Mouse (Mus musculus): ENCODE measurements around the gene Cd200r1. TPM values are rescaled to one million over a fixed set of nuclear protein-coding genes. Genes with fewer than 3 reads are reported as not detected.
"Not testable (repeated sequence)": the region's sequence is repeated elsewhere in the genome, so short reads cannot be mapped to it uniquely, and the experiment has no call there.

Gene Cd200r1
- polyA plus RNA-seq, 1 experiment from 2014 or later, result 1.6 TPM

GRCm38 (mm10) chr16:44767506-44767905, 2.0 kb downstream of the Cd200r1 start:
- 78% methylated on average over 7 of the region's 7 CpGs for WGBS
- Histone ChIP-seq H3K4me1 (no peaks in the 10 kb centered on the region), H3K4me2 (replicated peaks) (no peak overlapping the region), H3K4me3 (replicated peaks) (no peak overlapping the region), H3K27ac (replicated peaks) (no peak overlapping the region), H3K27me3 (no peaks in the 10 kb centered on the region), H3K36me3 (no peaks in the 10 kb centered on the region), H3K9me3 (replicated peaks) (no peaks in the 10 kb centered on the region), H3K9ac (no peak overlapping the region)
- ATAC-seq (ENCODE audit: insufficient number of reproducible peaks, low FRiP score, low TSS enrichment, low read depth), result no peak

GRCm38 (mm10) chr16:44767967-44768366, 2.4 kb downstream of the Cd200r1 start:
- Histone ChIP-seq H3K4me1 (no peaks in the 10 kb centered on the region), H3K4me2 (replicated peaks) (no peak overlapping the region), H3K9ac (no peak overlapping the region), H3K36me3 (no peaks in the 10 kb centered on the region), H3K27ac (replicated peaks) (no peak overlapping the region), H3K9me3 (replicated peaks) (no peaks in the 10 kb centered on the region), H3K27me3 (no peaks in the 10 kb centered on the region), H3K4me3 (replicated peaks) (no peak overlapping the region)
- no peak for ATAC-seq (ENCODE audit: insufficient number of reproducible peaks, low FRiP score, low TSS enrichment, low read depth)
- 45% methylated on average over 2 of the region's 2 CpGs for WGBS

- Histone ChIP-seq H3K4me1 (no peaks in the 10 kb centered on the region), H3K9me3 (replicated peaks) (no peaks in the 10 kb centered on the region), H3K27ac (replicated peaks) (no peak overlapping the region), H3K9ac (no peak overlapping the region), H3K36me3 (no peaks in the 10 kb centered on the region), H3K4me3 (replicated peaks) (no peak overlapping the region), H3K4me2 (replicated peaks) (no peak overlapping the region), H3K27me3 (no peaks in the 10 kb centered on the region)
- WGBS, result 72% methylated on average over 6 of the region's 6 CpGs
- no peak for ATAC-seq (ENCODE audit: insufficient number of reproducible peaks, low FRiP score, low TSS enrichment, low read depth)
Observed at GRCm38 (mm10) chr16:44772577-44772976, 7.0 kb downstream of the Cd200r1 start.

- Histone ChIP-seq H3K9me3 (replicated peaks) (no peaks in the 10 kb centered on the region), H3K27ac (replicated peaks) (no peak overlapping the region), H3K27me3 (no peaks in the 10 kb centered on the region), H3K4me2 (replicated peaks) (no peak overlapping the region), H3K4me3 (replicated peaks) (no peak overlapping the region), H3K9ac (no peak overlapping the region), H3K4me1 (no peaks in the 10 kb centered on the region), H3K36me3 (no peaks in the 10 kb centered on the region)
- ATAC-seq (ENCODE audit: insufficient number of reproducible peaks, low FRiP score, low TSS enrichment, low read depth), result no peak
- WGBS, result 84% methylated on average over 3 of the region's 3 CpGs
Observed at GRCm38 (mm10) chr16:44773673-44774072, 8.1 kb downstream of the Cd200r1 start.

GRCm38 (mm10) chr16:44774201-44774600, 8.7 kb downstream of the Cd200r1 start:
- H3K27ac ChIP-seq (replicated peaks), result no peak overlapping the region
- H3K4me1 ChIP-seq, result no peaks in the 10 kb centered on the region
- no peak overlapping the region for H3K4me3 ChIP-seq (replicated peaks)
- H3K9me3 ChIP-seq (replicated peaks), result no peaks in the 10 kb centered on the region
- no peaks in the 10 kb centered on the region for H3K36me3 ChIP-seq
- H3K27me3 ChIP-seq, result no peaks in the 10 kb centered on the region
- no peak overlapping the region for H3K4me2 ChIP-seq (replicated peaks)
- 90% methylated on average over 6 of the region's 6 CpGs for WGBS
- no peak for ATAC-seq (ENCODE audit: insufficient number of reproducible peaks, low FRiP score, low TSS enrichment, low read depth)
- H3K9ac ChIP-seq, result no peak overlapping the region

GRCm38 (mm10) chr16:44778538-44779147, 13.1 kb downstream of the Cd200r1 start:
- Histone ChIP-seq H3K9me3 (replicated peaks) (no peaks in the 10 kb centered on the region), H3K4me1 (no peaks in the 10 kb centered on the region), H3K27me3 (no peaks in the 10 kb centered on the region), H3K27ac (replicated peaks) (no peak overlapping the region), H3K4me2 (replicated peaks) (no peak overlapping the region), H3K9ac (no peak overlapping the region), H3K36me3 (no peaks in the 10 kb centered on the region), H3K4me3 (replicated peaks) (no peak overlapping the region)
- no peak for ATAC-seq (ENCODE audit: insufficient number of reproducible peaks, low FRiP score, low TSS enrichment, low read depth)
- 72% methylated on average over 17 of the region's 17 CpGs for WGBS

- 84% methylated on average over 5 of the region's 5 CpGs for WGBS
- ATAC-seq (ENCODE audit: insufficient number of reproducible peaks, low FRiP score, low TSS enrichment, low read depth), result no peak
- no peaks in the 10 kb centered on the region for H3K27me3 ChIP-seq
Observed at GRCm38 (mm10) chr16:44779494-44779893, 14.0 kb downstream of the Cd200r1 start.

GRCm38 (mm10) chr16:44780751-44781150, 15.2 kb downstream of the Cd200r1 start:
- H3K27ac ChIP-seq (replicated peaks), result no peak overlapping the region
- ATAC-seq (ENCODE audit: insufficient number of reproducible peaks, low FRiP score, low TSS enrichment, low read depth), result no peak
- WGBS, result 69% methylated on average over 4 of the region's 4 CpGs
- H3K9me3 ChIP-seq (replicated peaks), result no peaks in the 10 kb centered on the region
- H3K4me1 ChIP-seq, result no peaks in the 10 kb centered on the region
- no peaks in the 10 kb centered on the region for H3K36me3 ChIP-seq
- H3K4me2 ChIP-seq (replicated peaks), result no peak overlapping the region
- no peaks in the 10 kb centered on the region for H3K27me3 ChIP-seq
- H3K9ac ChIP-seq, result no peak overlapping the region
- no peak overlapping the region for H3K4me3 ChIP-seq (replicated peaks)

More at GRCm38 (mm10) chr16:44779494-44779893, 14.0 kb downstream of the Cd200r1 start:
- Histone ChIP-seq H3K9me3 (replicated peaks) (no peaks in the 10 kb centered on the region), H3K4me3 (replicated peaks) (no peak overlapping the region), H3K4me2 (replicated peaks) (no peak overlapping the region), H3K36me3 (no peaks in the 10 kb centered on the region), H3K27ac (replicated peaks) (no peak overlapping the region), H3K4me1 (no peaks in the 10 kb centered on the region), H3K9ac (no peak overlapping the region)

- Histone ChIP-seq H3K4me1 (no peaks in the 10 kb centered on the region), H3K36me3 (no peaks in the 10 kb centered on the region), H3K9me3 (replicated peaks) (no peaks in the 10 kb centered on the region), H3K4me3 (replicated peaks) (no peak overlapping the region), H3K27me3 (no peaks in the 10 kb centered on the region), H3K27ac (replicated peaks) (no peak overlapping the region), H3K9ac (no peak overlapping the region), H3K4me2 (replicated peaks) (no peak overlapping the region)
- no peak for ATAC-seq (ENCODE audit: insufficient number of reproducible peaks, low FRiP score, low TSS enrichment, low read depth)
- 84% methylated on average over 1 of the region's 1 CpGs for WGBS
Observed at GRCm38 (mm10) chr16:44786934-44787333, 21.4 kb downstream of the Cd200r1 start.

GRCm38 (mm10) chr16:44794416-44794815, 28.9 kb downstream of the Cd200r1 start:
- H3K9me3 ChIP-seq (replicated peaks), result no peaks in the 10 kb centered on the region
- no peak overlapping the region for H3K27ac ChIP-seq (replicated peaks)
- H3K9ac ChIP-seq, result no peak overlapping the region
- no peak for ATAC-seq (ENCODE audit: insufficient number of reproducible peaks, low FRiP score, low TSS enrichment, low read depth)
- no peaks in the 10 kb centered on the region for H3K4me1 ChIP-seq
- H3K27me3 ChIP-seq, result no peaks in the 10 kb centered on the region
- H3K4me2 ChIP-seq (replicated peaks), result no peak overlapping the region
- no peaks in the 10 kb centered on the region for H3K36me3 ChIP-seq
- no peak overlapping the region for H3K4me3 ChIP-seq (replicated peaks)

- Histone ChIP-seq H3K4me1 (no peaks in the 10 kb centered on the region), H3K36me3 (no peaks in the 10 kb centered on the region), H3K9me3 (replicated peaks) (no peaks in the 10 kb centered on the region), H3K4me2 (replicated peaks) (no peak overlapping the region), H3K9ac (no peak overlapping the region), H3K27me3 (no peaks in the 10 kb centered on the region), H3K27ac (replicated peaks) (no peak overlapping the region), H3K4me3 (replicated peaks) (no peak overlapping the region)
- ATAC-seq (ENCODE audit: insufficient number of reproducible peaks, low FRiP score, low TSS enrichment, low read depth), result no peak
Observed at GRCm38 (mm10) chr16:44805976-44806375, 40.4 kb downstream of the Cd200r1 start.

- H3K9ac ChIP-seq; H3K4me2 ChIP-seq (replicated peaks); H3K27ac ChIP-seq (replicated peaks); H3K27me3 ChIP-seq; H3K36me3 ChIP-seq; ATAC-seq (ENCODE audit: insufficient number of reproducible peaks, low FRiP score, low TSS enrichment, low read depth); H3K9me3 ChIP-seq (replicated peaks); H3K4me1 ChIP-seq; H3K4me3 ChIP-seq (replicated peaks): not testable (repeated sequence)
- WGBS, result 94% methylated on average over 4 of the region's 4 CpGs
Observed at GRCm38 (mm10) chr16:44810223-44810622, 44.7 kb downstream of the Cd200r1 start.

All from embryonic facial prominence, embryonic 15.5 days (tissue).